Mouse (Mus musculus) neural tube, embryonic 12.5 days (tissue): ENCODE results near the gene Dtx4. TPM values are rescaled to one million over a fixed set of nuclear protein-coding genes. Genes with fewer than 3 reads are reported as not detected.

ENCODE experiments used
- ATAC-seq: fragments of 200-750 bp; cut with Nextera tagmentation; 2 replicates; pipeline ENCODE4 v1.8.0; 2017; ENCODE audit warnings: low read depth, mild to moderate bottlenecking, moderate TSS enrichment, moderate library complexity; ENCODE audit not compliant: low FRiP score
- H3K27ac ChIP-seq: fragments of 300-500 bp; sonication (generic); 2 replicates; pipeline ENCODE4 v1.5.1; 2016
- H3K27me3 ChIP-seq: fragments of 300-500 bp; sonication (generic); replicated peaks from 2 replicates; pipeline ENCODE4 v1.6.1; 2016; ENCODE audit warnings: mild to moderate bottlenecking
- H3K36me3 ChIP-seq: fragments of 300-500 bp; sonication (generic); 2 replicates; pipeline ENCODE4 v1.6.1; 2016; ENCODE audit warnings: mild to moderate bottlenecking
- H3K4me1 ChIP-seq: fragments of 300-500 bp; sonication (generic); 2 replicates; pipeline ENCODE4 v1.6.1; 2016
- H3K4me2 ChIP-seq: fragments of 300-500 bp; sonication (generic); replicated peaks from 2 replicates; pipeline ENCODE4 v1.6.1; 2016; ENCODE audit warnings: mild to moderate bottlenecking
- H3K4me3 ChIP-seq: fragments of 300-500 bp; sonication (generic); 2 replicates; pipeline ENCODE4 v1.5.1; 2016
- H3K9ac ChIP-seq: fragments of 300-500 bp; sonication (generic); 2 replicates; pipeline ENCODE4 v1.6.1; 2016; ENCODE audit warnings: mild to moderate bottlenecking
- H3K9me3 ChIP-seq: fragments of 300-500 bp; sonication (generic); 2 replicates; pipeline ENCODE4 v1.6.1; 2016; ENCODE audit warnings: mild to moderate bottlenecking
- WGBS: fragments of 180-500 bp; shearing (Covaris S2); methylation state at CpG from one replicate; pipeline ENCODE4 v1.1.7; 2016; 5-methylcytosine and 5-hydroxymethylcytosine counted together
- polyA plus RNA-seq: library from polyadenylated mRNA; unstranded; fragments of >200 nt; fragmentation: Nextera tagmentation; extraction: Ambion mirVana; gene quantifications from 2 replicates; pipeline ENCODE4 v1.2.1, GENCODE M21; 2016

Dtx4 gene
- polyA plus RNA-seq, 1 experiment from 2014 or later = 63.3 TPM

DNA sequence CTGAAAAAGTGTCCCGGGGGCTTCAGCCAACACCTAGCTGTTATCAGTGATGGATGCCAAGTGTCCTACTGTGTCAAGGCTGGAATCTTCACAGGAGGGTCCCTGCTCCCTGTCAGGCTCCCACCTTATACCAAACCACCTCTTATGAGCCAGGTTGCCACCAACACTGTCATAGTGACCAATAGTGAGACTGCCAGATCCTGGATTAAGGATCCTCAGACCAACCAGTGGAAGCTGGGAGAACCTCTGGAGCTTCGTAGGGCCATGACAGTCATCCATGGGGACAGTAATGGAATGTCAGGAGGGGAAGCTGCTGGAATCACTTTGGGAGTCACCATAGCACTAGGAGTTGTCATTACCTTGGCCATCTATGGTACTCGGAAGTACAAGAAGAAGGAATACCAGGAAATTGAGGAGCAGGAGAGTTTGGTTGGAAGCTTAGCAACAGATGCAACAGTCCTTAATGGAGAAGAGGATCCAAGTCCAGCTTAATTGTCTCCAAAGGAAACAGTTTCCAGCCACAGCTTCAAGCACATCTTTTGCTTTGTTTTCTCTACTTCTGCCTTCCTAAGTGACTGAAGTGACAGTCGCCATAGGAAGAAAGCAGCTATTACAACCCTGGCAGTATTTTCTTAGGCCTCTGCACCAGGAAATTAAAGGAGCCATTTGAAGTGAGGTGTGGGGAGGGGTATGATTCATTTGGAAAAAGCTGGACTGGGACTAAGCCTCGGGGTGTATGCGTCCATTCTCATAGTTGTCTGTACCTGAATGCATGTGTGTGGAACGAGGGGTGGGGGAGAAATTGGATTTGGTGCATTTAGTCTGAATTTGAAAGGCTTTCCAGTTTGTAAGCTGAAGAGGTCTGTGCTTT is 38.2 kb downstream of the Dtx4 start:
- no peaks in the 10 kb centered on the region for H3K27me3 ChIP-seq
- H3K36me3 ChIP-seq = peaks cover 18% of the 10 kb centered on the region
- H3K4me1 ChIP-seq = no peaks in the 10 kb centered on the region
- H3K9me3 ChIP-seq = no peaks in the 10 kb centered on the region
- no peak overlapping the region for H3K4me3 ChIP-seq
- ATAC-seq = no peak
- H3K9ac ChIP-seq = no peak overlapping the region
- H3K4me2 ChIP-seq = no peak overlapping the region
- WGBS = 82% methylated on average over 7 of the region's 7 CpGs
- H3K27ac ChIP-seq = no peak overlapping the region

DNA sequence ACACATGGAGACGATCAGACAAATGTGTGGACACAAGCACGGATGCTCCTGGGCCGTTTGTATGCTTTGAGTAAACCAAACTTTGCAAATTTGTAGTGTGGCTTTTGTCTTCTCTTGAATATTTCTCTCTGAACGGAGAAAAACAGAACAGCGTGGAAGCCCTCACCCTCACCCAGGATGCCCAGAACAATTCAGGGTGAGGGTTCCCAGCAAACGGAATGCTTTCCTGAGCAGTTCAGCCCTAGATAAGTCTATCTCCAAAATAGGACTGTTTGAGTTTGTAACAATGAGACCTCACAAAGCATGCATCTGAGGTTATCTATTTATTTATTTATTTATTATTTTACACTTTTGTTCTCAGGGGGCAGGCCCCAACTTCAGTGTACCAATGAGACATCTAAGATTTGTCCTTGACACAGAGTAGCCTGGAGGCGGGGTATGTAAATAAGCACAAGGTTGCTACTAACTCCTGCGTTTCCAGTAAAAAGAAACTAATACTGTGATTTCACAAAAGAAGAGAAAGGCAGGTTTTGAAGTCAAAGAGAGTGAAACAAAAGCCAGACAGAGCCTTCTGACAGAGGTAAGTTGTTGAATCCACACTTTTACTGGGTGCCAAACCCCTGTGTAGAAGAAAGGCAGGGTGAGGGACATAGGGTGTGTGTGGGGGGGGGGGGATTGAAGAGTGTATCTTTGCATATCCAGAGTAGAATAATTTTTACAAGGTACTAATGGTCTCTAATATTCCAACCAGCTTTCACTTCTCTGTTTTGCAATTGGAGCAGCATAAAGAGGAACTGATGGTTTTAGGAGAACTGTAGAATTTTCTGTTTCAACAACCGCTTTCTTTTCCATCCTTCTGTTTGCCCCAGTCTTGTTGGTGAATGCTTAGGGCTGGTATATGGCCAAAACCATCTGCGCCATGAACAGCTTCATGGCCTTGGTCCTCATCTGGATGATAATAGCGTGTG is 40.7 kb downstream of the Dtx4 start, which contains the start of gene Mpeg1:
Mpeg1 (plus strand) TSS at position 498 of the 968 bp plus-strand sequence.
- Histone ChIP-seq H3K4me2 (no peak within 1 kb of the TSS), H3K27me3 (no peaks in the 10 kb centered on the region), H3K36me3 (peaks cover 8% of the 10 kb centered on the region; the same call in 1 of the 2 replicates), H3K27ac (no peak within 1 kb of the TSS), H3K4me3 (no peak within 1 kb of the TSS), H3K9me3 (no peaks in the 10 kb centered on the region), H3K9ac (no peak within 1 kb of the TSS), H3K4me1 (no peaks in the 10 kb centered on the region)
- ATAC-seq = no peak
- WGBS = 85% methylated on average over 11 of the region's 11 CpGs

DNA sequence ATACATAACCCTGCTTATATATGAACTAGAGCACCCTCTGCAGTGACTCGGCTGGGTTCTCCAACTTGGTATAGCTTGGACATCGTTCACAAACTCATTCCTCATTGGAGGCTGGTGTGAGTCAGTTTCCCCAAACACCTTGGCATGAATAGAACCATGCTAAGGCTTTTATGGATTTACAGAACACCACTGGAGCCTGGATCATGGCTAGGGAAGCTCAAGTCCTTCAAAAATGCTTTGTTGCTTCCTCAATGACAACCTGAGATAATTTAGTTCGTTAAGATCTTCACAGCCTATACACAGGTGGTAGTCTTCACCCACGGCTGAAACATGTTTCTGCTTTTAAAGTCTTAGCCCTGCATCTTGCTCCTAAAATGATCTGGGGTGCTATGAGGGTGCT is 41.7 kb downstream of the Dtx4 start:
- H3K4me3 ChIP-seq = no peak overlapping the region
- H3K4me1 ChIP-seq = no peaks in the 10 kb centered on the region
- H3K36me3 ChIP-seq = no peaks in the 10 kb centered on the region
- H3K27ac ChIP-seq = no peak overlapping the region
- no peaks in the 10 kb centered on the region for H3K27me3 ChIP-seq
- 83% methylated on average over 4 of the region's 4 CpGs for WGBS
- no peak for ATAC-seq
- no peak overlapping the region for H3K4me2 ChIP-seq
- H3K9me3 ChIP-seq = no peaks in the 10 kb centered on the region
- H3K9ac ChIP-seq = no peak overlapping the region

DNA sequence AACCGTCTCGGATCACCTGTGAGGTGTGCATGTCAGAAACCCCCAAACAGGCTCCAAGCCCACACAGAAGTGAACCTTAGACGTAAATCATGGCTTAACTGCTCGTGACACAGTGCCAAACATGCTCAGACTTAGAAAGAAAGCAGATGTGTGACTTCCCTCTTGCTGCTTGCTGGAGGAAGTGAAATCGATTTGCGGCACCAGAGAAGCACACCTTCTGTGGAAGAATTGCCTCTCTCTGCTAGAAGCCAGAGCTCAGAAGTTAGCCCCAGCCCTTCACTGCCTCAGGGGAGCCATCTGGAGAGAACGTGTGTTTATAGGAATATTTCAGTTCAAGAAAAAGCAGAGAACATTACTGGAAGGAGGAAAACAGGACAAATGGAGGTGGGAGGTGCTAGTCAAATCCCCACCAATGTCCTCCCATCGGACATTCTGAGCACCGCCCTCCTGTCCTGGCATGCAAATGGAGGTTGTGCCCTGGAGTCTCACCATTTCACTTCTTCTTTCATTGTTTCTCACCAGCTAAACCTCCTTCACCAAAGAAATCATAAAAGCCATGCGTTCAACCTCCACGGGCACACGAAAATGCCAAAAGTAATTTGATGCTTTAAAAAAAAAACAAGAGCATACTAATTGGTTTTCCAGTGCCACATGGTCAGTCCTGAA is 43.7 kb downstream of the Dtx4 start:
- Histone ChIP-seq H3K27me3 (no peaks in the 10 kb centered on the region), H3K9me3 (no peaks in the 10 kb centered on the region), H3K4me2 (no peak overlapping the region), H3K27ac (no peak overlapping the region), H3K4me1 (no peaks in the 10 kb centered on the region), H3K4me3 (no peak overlapping the region), H3K9ac (no peak overlapping the region), H3K36me3 (no peaks in the 10 kb centered on the region)
- WGBS = 83% methylated on average over 12 of the region's 12 CpGs
- no peak for ATAC-seq

DNA sequence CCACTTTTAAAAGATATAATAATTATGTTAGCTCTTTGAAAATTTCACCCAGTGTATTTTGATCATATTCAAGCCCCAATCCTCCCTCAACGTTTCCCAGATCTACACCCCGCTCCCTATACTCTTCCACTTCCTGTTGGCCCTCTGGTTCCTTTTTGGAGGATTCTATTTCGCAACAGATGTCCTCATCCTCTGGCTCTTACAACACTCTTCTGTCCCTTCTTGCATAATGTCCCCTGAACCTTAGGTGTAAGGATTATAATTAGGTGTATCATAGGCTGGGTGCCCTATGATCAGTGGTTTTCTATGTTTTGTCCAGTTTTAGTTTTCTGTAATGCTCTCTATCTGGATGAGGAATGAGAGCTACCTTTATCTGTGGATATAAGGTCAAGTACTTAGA is 56.2 kb downstream of the Dtx4 start:
- ATAC-seq = no peak
- Histone ChIP-seq H3K9ac (no peak overlapping the region), H3K4me2 (no peak overlapping the region), H3K27ac (no peak overlapping the region), H3K27me3 (no peaks in the 10 kb centered on the region), H3K36me3 (no peaks in the 10 kb centered on the region), H3K9me3 (no peaks in the 10 kb centered on the region), H3K4me3 (no peak overlapping the region), H3K4me1 (no peaks in the 10 kb centered on the region)
- WGBS = 92% methylated on average over 3 of the region's 3 CpGs

DNA sequence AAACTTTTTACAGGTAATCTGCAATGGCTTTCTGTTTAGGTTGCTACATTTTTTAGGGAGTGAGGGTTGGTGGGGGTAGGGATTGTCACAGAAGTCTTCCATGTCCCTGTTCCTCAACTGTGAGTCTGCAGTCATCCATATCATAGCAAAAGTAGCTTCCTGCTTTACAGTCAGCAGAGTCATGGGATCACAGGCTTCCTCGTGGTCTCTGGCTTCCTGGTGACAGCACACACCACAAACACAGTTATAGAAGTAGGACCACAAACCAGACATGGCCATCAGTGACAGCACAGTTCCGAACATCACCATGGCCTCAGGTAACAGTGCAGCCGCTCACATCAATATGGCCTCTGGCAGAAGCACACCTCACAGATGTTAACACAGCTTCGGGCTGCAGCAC is 58.7 kb downstream of the Dtx4 start:
- no peak overlapping the region for H3K9ac ChIP-seq
- no peak for ATAC-seq
- no peak overlapping the region for H3K27ac ChIP-seq

DNA sequence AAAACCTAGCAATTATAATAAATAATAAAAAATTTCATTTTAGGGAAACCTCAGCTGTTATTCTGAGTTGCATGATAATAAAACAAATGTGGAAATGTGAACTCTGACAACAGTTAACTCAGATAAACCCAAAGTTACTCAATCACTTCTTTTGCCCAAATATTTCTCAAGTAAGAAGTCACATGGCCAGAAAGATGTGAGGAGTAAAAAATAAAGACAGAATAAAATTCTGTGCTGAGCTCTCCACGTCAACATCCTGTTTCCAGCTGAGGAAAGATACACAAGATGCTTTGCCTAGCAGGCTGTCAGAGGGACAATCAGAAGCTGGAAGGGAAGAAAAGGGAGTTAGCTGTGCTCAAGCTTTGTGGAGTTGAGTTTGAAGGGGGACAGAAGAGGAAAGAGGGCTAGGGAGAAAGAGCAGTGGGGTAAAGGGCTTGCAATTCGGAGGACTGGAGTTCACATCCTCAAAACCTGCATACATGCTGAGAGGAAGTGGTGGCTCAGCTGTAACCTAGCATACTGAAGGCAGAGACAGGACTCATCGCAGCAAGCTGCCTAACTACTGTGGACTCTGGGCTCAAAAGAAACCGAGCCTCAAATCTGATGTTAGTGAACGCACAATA is 61.0 kb downstream of the Dtx4 start:
- H3K27ac ChIP-seq = no peak overlapping the region
- H3K4me1 ChIP-seq = no peaks in the 10 kb centered on the region
- ATAC-seq = no peak
- 69% methylated on average over 5 of the region's 5 CpGs for WGBS
- no peaks in the 10 kb centered on the region for H3K9me3 ChIP-seq
- no peaks in the 10 kb centered on the region for H3K27me3 ChIP-seq
- H3K4me2 ChIP-seq = no peak overlapping the region
- no peak overlapping the region for H3K9ac ChIP-seq
- H3K4me3 ChIP-seq = no peak overlapping the region
- no peaks in the 10 kb centered on the region for H3K36me3 ChIP-seq

More for the DNA sequence above, 58.7 kb downstream of the Dtx4 start:
- H3K4me2 ChIP-seq = no peak overlapping the region
- H3K36me3 ChIP-seq = no peaks in the 10 kb centered on the region
- no peaks in the 10 kb centered on the region for H3K9me3 ChIP-seq
- no peaks in the 10 kb centered on the region for H3K4me1 ChIP-seq
- no peaks in the 10 kb centered on the region for H3K27me3 ChIP-seq
- no peak overlapping the region for H3K4me3 ChIP-seq
- 86% methylated on average over 4 of the region's 4 CpGs for WGBS

DNA sequence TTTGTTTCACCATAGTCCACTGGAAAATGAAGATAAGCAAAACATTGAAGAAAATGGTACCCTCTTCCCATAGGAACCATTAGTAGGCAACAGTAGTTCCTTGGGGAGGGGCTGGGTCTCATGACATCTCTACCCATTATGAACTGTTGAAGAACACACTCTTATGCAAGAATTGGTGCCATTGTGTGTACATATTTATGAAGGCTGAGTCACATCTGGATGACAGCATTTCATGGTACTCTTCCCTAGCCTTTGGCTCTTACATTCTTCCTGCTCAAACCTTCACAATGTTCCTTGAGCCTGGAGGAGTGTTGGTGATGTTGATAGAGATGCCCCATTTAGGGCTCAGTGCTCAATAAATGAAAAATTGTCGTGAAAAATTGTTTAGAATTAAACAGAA is 61.7 kb downstream of the Dtx4 start:
- no peaks in the 10 kb centered on the region for H3K4me1 ChIP-seq
- H3K4me3 ChIP-seq = no peak overlapping the region
- H3K9ac ChIP-seq = no peak overlapping the region
- H3K4me2 ChIP-seq = no peak overlapping the region
- H3K9me3 ChIP-seq = no peaks in the 10 kb centered on the region
- no peak overlapping the region for H3K27ac ChIP-seq
- ATAC-seq = no peak
- WGBS = 59% methylated on average over 1 of the region's 1 CpGs
- H3K36me3 ChIP-seq = no peaks in the 10 kb centered on the region
- no peaks in the 10 kb centered on the region for H3K27me3 ChIP-seq

DNA sequence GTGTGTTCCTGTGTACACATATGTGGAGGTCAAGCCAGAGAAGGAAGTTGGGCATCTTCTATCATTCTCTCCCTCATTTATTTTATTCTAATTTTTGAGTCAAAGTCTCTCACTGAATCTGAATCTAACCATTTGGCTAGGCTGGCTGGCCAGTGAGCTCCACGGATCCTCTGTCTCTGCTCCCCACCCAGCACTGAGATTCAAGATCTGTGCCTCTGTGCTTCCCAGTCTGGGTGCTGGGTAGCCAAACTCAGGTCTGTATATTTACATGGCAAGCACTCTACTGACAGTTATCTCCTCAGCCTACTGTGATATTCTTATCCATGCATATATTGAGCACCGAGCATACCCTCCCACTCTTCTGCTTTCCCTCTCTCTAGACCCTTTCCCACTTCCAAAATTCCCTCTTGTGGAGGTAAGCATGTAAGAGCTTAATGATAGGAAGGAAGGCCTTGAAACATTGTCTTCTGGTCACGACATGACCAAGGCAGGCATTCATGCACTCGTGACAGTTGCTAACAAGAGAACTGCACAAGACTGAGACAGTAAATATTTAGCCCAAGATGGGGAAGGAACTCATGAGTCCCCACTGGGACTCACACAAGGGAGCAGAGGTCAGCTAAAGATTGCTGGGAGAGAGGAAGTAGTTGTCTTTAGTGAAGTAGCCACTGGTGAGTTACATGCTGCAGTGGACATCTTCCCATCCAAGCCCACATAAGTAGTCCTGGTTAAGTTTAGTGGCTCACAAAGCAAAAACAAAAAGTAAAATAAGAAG is 65.3 kb downstream of the Dtx4 start:
- Histone ChIP-seq H3K4me2 (no peak overlapping the region), H3K9me3 (no peaks in the 10 kb centered on the region), H3K4me3 (no peak overlapping the region), H3K36me3 (no peaks in the 10 kb centered on the region), H3K27ac (no peak overlapping the region), H3K9ac (no peak overlapping the region), H3K27me3 (no peaks in the 10 kb centered on the region), H3K4me1 (no peaks in the 10 kb centered on the region)
- WGBS = 86% methylated on average over 4 of the region's 4 CpGs
- ATAC-seq = no peak

DNA sequence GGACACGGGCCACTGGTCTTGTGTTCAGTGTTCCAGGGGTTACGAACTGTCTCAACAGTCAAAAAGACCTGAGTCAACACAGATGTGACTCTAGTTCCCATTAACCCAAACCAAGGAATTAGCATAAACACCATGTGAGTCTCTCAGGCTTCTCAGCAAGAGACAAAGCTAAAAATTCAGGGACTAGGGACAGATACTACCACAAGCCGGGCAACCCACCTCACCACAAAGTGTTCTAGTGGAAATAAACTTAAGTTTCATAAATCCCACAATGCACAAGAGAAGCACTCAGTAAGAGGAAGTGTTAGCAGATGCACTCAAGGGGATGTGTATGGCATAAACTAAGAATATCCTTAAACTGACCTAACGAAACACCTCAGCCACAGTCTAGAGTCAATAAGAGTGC is 66.2 kb downstream of the Dtx4 start:
- no peak overlapping the region for H3K27ac ChIP-seq
- no peak overlapping the region for H3K4me2 ChIP-seq
- H3K36me3 ChIP-seq = no peaks in the 10 kb centered on the region
- WGBS = 82% methylated on average over 4 of the region's 4 CpGs
- H3K9me3 ChIP-seq = no peaks in the 10 kb centered on the region
- no peak for ATAC-seq
- H3K27me3 ChIP-seq = no peaks in the 10 kb centered on the region
- no peak overlapping the region for H3K4me3 ChIP-seq
- H3K4me1 ChIP-seq = no peaks in the 10 kb centered on the region
- no peak overlapping the region for H3K9ac ChIP-seq

DNA sequence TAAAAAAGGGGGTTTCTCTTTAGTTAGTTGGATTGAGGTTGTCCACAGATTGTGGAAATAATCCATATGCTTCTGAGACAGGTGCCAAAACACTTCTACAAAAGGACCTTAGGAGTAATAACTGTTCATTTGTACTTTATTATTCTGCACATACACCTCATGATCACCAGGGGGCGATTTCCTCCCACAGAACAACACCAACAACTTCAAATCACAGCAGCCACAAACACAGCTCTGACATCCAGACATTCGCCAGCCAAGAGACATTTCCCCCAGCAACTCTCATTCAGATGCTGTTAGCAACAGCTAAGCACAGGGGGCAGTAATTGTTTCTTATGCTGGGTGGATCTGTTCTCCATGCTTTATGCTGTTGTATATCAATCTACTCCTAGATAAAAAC is 68.2 kb downstream of the Dtx4 start:
- no peaks in the 10 kb centered on the region for H3K4me1 ChIP-seq
- H3K36me3 ChIP-seq = no peaks in the 10 kb centered on the region
- H3K27me3 ChIP-seq = no peaks in the 10 kb centered on the region
- no peak overlapping the region for H3K4me3 ChIP-seq
- 12% methylated on average over 2 of the region's 2 CpGs for WGBS
- peak; percentile 44; the same call in 1 of the 2 replicates for ATAC-seq
- no peaks in the 10 kb centered on the region for H3K9me3 ChIP-seq
- no peak overlapping the region for H3K9ac ChIP-seq
- no peak overlapping the region for H3K27ac ChIP-seq
- no peak overlapping the region for H3K4me2 ChIP-seq
